ENCODE assay signal across 1 mouse cellular context in the genomic region with DNA sequence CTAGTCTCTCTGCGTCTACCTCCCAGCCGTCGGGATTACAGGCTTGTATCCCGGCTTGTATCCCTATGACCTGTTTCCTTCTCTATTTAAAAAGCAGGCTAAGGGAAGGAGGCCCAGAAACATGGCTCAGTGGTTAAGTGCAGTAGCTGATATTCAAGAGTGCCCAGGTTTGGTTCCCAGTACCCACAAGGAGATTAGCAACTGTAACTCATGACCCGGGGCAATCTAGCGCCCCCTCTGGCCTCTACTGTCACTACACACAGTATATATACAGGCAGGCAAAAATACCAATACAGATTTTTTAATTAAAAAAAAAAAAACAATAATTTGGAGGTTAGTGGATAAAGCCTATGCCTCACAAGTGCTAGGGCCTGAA.
TF ChIP-seq lines count a peak whose summit lies in the region.

No protein-coding gene starts in this region.

TF ChIP-seq in CH12.LX, 34 proteins besides CTCF, POLR2A, EP300 and RAD21 (continued from another document):
- TF ChIP-seq MEF2A (IDR thresholded peaks at IDR 0.05; ENCODE audit: borderline replicate concordance, low read depth, low read length) (no peak), MYC (IDR thresholded peaks at IDR 0.05; ENCODE audit: low read depth, low read length) (no peak), ELF1 (IDR thresholded peaks at IDR 0.05; ENCODE audit: low read depth, low read length) (no peak), SIN3A (IDR thresholded peaks at IDR 0.05; ENCODE audit: low read length) (no peak), IRF4 (IDR thresholded peaks at IDR 0.05; ENCODE audit: low read depth, low read length) (no peak), NELFE (IDR thresholded peaks at IDR 0.05; ENCODE audit: low read depth, low read length) (no peak), TCF12 (IDR thresholded peaks at IDR 0.05; ENCODE audit: low read depth, low read length) (no peak), E2F4 (IDR thresholded peaks at IDR 0.05; ENCODE audit: insufficient replicate concordance, low read depth, low read length) (no peak), BHLHE40 (IDR thresholded peaks at IDR 0.05; ENCODE audit: low read depth, low read length) (no peak), MAZ (IDR thresholded peaks at IDR 0.05; ENCODE audit: low read depth, low read length) (no peak), NRF1 (IDR thresholded peaks at IDR 0.05; ENCODE audit: low read depth, low read length) (no peak)
